Mouse (Mus musculus) myocyte (in vitro differentiated cells): ENCODE data around the gene Il27.

Experiments
- POLR2A ChIP-seq: IDR thresholded peaks from one replicate; pipeline ENCODE4 v1.6.1; 2011; ENCODE audit warnings: low read depth, mild to moderate bottlenecking, control low read depth, moderate library complexity; ENCODE audit not compliant: insufficient read length
- POLR2AphosphoS2 ChIP-seq: IDR thresholded peaks from one replicate; pipeline ENCODE4 v1.6.1; 2011; ENCODE audit warnings: low read depth, control low read depth; ENCODE audit not compliant: insufficient read length

- TF ChIP-seq POLR2A (no peak), POLR2AphosphoS2 (no peak)
Measured at GRCm38 (mm10) chr7:126587779-126588178, 7.0 kb downstream of the Il27 start.
